Mouse (Mus musculus) liver, adult 2 months (tissue): ENCODE measurements around the gene Nubpl.

Experiments
- CTCF ChIP-seq: fragments of 200-500 bp; IDR thresholded peaks from 2 replicates; pipeline ENCODE4 v1.5.1; 2011; ENCODE audit warnings: low read depth, low read length, control low read depth
- POLR2A ChIP-seq: fragments of 200-500 bp; IDR thresholded peaks from 2 replicates; pipeline ENCODE4 v1.6.1; 2011; ENCODE audit warnings: low read length, control low read depth; ENCODE audit not compliant: insufficient read depth; ENCODE audit errors: extremely low read depth

GRCm38 (mm10) chr12:52306348-52306747, 208.8 kb downstream of the Nubpl start:
- TF ChIP-seq CTCF (no peak), POLR2A (no peak)
